Mouse (Mus musculus) gastrocnemius, adult 18-20 months (tissue): Measurements from ENCODE around the gene Hist1h2bk. TPM values are rescaled to one million over a fixed set of nuclear protein-coding genes. Genes with fewer than 3 reads are reported as not detected.

Experiments
- DNase-seq: peaks from one replicate; pipeline ENCODE4 v3.0.0; 2021; ENCODE audit warnings: low spot score
- total RNA-seq, 2 experiments: library from RNA; stranded (reverse); gene quantifications; 2 replicates each; pipeline ENCODE4 v1.2.3; 2021

The Hist1h2bk gene
- total RNA-seq, 2 experiments from 2014 or later, result 2.1 to 3.6 TPM

DNA sequence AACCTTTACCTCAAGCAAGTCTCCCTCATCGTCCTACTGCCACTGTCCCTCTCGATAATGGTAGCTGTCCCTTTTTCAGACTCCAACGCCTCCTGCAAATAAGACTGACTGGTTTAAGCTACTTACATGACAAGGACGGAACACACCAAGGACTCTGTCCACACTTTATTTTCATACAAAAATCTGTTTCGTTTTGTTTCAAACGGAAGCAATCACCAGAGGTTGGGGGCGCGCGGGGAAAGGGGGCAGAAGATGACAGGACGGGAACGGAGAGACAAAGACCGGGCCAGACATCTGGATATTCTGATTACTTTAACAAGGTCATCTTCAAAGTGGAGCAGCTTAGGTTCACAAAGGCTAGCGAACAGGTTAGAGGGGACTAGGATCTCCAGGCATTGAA is 22.0 kb upstream of the Hist1h2bk start:
- no peak for DNase-seq

DNA sequence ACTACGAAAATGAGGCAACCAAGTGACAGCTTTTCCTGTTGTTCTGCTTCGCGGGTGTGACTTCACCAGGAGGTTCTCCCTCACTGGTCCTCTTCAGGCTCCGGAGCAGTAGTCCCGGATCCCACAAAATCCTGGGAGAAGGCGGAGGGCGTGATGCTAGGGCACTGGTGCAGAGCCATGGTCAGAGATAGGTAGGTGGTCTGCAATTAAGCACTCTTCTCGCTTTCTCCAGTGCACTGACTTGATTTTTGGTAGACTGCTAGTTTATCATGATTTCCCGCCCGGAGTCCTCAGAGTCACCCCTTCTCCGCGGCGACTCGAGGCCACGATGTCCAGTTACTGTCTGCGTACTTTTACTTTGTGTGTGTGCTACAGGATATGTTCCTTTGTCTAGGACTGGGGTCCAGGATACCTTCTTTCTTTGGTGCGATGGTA is 21.2 kb upstream of the Hist1h2bk start:
- DNase-seq, result no peak

DNA sequence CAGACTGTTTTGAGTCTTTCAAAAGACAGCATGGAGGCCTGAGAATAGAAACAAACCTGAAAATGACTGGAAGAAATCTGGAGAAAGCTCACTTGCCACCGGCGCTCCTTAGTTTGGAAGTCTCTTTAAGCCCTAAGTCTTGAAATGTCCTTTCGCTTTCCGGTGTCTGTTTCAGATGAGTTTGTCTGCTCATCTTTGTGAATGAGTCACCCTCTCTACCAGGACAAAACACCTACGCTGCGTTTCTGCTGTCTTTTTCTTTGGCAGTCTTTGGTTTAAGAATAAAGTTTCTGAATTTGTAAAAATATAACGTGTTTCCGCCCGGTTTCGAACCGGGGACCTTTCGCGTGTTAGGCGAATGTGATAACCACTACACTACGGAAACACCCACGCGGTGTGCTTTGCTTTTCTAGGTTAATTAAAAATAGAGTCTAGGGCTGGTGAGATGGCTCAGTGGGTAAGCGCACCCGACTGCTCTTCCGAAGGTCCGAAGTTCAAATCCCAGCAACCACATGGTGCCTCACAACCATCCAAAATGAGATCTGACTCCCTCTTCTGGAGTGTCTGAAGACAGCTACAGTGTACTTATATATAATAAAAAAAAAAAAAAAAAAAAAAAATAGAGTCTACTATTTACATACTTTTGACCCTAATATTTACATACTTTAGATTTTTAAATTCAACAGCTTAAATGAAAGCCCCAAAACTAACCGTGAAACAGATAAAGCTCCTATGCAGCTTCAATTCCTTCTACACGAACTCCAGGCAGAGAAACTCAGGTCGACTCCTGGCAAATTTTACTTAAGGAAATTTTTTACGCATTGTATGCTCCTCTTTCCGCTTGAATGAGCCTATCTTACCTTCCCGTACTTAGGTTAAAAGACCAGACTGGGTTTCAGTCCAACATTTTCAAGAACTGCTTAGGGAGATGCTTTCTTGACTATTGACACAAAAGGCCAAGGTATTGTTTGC is 19.9 kb upstream of the Hist1h2bk start:
- DNase-seq, result peak; percentile 74

DNA sequence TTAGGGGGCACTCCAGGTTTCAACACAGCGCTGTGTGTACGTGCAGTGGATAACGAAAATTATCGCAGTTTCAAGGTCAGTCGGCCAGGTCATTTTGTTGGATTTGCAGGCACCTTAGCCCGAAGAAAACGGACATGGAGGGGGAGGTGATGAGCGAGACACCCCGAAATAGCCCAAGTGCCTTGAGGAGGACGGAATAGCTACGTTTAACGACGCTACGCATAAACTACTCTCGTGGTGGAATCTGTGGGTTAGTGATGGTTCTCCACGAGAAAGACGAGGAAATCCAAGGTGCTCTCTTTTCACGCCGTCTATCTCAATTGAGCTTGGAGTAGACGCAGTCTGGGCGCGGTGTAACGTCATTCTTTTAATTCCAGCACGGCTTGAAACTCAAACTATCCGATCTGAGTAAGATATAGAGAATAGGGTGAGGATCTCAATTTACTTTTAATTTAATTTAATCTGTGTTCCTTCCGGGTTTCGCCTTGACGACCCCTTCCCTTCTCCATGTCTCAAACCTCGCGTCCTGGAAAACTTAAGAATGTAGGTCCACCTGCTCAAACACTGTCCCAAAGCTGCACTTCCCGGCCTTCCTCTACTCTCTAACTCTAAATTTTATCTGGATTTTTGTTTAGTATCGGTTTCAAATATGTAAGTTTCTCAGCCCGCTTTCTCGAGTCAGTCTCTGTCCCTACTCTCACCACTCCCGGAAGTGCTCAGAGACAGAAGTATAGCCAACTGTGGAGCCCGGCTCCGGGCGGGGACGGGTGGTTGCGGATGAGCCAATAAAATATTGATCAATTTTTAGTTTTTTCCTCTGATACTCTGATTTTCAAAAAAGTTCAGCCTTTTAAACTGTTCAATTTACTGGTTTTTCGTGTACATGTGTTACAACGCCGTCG is 15.5 kb upstream of the Hist1h2bk start:
- no peak for DNase-seq

DNA sequence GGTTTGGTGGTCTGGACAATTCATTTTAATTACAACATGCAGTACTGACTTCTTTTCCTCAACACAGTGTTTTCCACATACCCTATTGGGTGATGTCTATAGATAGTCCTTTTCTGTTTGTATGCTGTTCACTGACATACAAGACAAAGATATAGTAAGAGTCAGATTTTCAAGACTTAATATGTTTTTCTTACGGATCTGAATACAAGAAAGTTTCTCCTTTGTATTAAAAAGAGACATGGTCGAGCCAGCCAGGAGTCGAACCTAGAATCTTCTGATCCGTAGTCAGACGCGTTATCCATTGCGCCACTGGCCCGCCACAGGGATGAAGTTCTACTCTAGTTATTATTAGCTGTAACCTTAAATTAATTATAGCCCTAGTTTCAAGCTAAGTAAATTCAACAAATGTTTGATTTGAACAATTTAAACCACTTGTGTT is 14.8 kb upstream of the Hist1h2bk start:
- peak; percentile 81 for DNase-seq

DNA sequence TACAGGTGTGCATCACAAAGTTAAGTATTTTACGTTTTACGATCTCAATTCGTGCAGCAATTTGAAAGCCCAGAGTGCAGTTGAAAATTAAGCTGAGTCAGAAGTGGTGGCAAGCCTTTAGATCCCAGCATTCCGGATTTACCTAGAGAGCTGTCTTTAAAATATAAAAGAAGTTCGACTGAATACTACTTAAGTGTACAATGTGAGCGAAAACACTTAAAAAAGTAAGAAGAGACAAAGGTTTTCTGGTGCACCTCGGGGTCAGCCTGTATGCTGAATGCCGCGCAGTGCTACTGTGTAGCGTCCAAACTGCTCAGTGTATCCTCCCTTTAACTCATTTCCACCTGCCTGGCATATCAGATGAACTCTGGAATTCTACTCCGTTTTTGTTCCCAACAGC is 14.1 kb upstream of the Hist1h2bk start:
- DNase-seq, result no peak

DNA sequence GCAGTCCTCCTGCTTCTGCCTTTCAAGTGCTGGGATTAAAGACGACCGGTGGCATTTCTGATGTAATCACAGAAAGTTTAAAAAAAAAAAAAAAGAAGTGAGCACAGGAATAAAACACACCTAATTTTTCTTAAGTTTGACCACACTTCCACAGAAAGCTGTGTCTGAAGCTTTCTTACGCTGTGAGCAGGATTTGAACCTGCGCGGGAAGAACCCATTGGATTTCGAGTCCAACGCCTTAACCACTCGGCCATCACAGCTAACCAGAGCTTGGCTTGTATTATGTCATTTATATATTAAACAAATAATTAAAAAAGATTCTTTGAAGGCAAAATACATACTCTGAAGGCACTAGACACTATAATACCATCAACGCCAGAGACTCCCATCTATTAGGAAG is 13.4 kb upstream of the Hist1h2bk start:
- DNase-seq, result peak; percentile 86

DNA sequence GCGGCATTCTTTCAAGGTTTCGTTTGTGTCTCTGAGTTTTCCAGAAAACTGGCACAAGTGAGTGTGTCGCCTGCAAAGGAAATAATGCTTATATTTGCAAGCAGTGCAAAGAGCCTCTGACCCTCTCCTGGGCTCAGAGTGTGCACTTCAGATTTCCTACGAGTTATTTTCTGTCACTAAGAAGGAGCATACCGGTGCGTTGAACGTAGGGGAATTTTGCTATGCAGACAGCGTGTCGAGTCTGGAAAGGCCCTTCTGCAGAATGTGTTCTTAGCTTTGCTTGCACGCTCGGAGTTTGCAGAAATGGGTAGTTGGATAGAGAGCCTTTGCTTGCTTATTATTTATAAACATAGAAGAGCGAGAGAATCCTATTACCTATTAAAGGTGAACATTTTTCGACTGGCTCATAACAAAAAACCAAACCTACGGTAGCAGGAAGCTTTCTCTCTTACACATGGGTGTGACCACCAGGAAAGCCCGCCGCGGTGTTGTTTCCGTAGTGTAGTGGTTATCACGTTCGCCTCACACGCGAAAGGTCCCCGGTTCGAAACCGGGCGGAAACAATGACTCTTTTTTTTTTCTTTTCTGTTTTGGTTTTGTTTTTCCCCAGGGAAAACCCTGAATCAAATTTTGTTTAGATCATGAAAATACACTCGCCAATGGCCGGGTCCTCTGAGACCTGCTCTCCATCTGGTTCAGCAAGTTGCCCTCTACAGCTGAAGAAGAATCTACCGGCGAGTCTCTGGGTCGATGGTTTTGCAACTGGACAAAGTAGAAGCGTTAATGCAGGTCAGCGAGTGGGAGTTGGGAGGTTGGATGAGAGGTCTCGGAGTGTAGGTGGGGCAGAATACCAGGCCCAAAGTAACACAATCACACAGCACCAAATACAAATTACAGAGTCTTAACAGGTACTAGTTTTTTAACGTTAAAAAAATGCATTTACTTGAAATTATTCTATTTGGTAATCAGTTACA is 9.3 kb upstream of the Hist1h2bk start:
- DNase-seq, result peak; percentile 79

DNA sequence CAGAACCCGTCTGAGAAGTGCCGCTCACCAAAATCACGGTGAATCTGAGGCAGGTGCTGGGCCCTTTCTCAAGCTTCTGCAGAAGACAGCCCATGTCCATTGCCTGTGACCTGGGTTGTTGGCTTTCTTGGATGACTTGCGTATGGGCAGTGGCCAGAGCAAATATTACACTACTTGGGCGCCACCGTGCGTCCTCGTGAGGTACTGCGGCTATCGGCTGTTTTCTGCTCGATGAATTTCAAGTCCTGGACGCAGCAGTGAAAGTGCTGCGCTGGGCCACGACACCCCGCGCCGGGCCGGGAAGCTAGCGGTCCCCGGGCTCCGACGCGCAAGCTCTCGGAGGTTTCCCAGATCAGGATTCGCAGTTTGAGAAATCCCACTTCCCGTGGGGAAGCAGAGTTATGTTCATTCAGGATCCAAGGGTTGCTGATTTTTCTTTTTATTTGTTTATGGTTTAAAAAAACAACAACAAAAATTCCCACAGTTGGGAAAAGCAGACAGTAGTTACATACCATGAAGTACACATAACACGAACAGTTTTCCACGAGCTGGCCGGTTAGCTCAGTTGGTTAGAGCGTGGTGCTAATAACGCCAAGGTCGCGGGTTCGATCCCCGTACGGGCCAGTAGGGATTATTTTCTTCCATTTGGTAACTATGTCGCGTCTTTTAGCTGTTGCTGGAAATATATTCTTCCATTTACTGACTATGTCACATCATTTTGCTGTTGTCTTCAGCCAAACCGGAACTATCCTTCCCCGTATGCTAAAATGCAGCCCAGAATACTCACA is 6.8 kb upstream of the Hist1h2bk start:
- peak; percentile 97 for DNase-seq

DNA sequence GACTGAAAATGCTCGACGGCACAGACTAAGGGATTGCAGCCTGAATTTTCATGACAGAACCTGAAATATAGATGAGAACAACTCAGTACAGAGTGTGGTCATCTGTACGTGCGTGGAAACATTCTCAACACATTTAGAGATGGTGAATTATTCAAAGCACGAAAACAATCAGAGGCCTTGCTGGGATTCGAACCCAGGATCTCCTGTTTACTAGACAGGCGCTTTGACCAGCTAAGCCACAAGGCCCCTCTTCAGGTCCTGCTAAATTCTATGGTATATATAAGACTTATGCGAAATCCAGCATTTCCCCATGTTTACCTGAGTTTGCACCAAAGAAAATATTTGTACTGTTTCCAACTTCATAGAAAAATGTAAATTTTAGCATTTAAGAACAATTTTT is 5.7 kb upstream of the Hist1h2bk start:
- DNase-seq, result no peak

DNA sequence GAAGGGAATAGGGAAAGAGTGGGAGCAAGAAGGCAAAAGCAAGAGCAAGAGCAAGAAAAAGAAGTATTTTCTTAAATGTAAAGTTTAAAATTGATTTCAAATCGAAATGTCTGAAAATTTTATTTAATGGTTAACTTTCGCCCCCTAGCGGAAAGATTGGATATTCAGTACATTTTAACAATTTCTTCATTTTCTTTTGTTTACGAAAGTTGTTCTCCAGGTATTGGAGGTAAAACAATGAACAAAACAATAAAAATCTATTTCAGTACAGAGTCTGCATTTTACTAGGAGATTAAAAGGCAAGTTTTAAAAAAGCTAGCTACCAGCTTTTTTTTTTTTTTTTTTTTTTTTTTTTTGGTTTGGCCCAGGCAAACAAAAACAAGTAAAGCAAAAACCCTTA is 5.2 kb upstream of the Hist1h2bk start:
- DNase-seq, result no peak

DNA sequence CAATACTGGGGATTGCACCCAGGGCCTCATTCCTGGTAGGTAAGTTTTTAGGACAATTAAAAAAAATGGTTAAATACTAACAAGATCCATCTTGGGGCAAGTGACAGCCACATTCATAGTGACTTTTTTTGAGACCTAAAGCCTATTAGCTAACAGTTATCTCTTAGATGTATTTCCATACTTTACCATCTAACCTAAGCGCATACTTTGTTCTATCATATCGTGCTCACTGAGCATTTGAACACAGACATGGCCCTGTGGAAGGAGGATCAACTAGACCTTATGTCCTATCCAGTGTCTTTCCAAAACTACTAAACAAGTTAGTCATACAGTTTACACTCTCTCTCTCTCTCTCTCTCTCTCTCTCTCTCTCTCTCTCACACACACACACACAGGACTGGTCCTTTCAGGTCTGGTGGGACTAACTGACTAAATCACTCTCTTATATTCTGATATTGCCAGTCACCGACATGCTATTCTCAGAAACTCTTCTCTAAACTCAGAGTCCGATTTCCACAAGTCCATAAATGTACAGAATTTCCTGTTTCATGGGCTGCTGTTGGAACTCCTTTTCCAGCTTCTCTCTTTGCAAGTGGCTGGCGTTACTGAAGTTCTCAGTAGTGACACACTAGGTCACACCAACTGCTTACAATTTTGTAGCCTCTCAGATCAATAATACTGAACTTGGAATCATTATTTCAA is 1.8 kb upstream of the Hist1h2bk start:
- no peak for DNase-seq

DNA sequence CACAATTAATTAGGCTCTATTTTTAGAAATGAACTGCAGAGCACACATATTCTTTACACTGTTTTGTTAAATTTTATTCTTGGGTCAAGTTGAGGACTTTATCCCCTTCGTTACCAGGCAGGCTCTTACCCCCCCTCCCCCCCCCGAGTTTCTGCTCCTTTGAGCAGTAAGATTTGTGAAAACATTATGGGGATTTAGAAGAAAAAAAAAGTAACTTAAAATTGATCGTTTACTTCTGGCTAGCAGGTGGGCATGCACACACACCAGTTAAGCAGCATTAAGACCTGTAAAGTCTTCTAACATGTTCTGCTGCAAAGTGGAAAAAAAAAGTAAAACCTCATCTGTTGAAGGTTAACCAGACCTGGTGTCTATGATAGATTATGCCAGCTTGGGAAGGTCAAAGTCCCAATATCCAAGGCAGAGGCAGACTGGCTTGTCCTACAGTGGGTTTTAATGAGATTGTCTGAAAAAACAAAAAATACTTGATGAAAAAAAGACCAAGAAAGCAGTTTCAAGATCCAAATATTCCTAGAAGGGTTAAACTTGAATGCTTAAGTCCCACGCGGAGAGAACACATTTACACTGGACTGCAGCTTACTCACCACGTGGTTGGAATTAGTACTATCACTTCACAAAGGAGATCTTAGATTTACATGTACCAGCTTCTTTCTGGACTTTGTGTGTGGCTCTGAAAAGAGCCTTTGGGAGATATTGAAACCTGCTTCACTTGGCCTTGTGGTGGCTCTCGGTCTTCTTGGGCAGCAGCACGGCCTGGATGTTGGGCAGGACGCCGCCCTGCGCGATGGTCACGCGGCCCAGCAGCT is 1.0 kb upstream of the Hist1h2bk start:
- DNase-seq, result no peak

DNA sequence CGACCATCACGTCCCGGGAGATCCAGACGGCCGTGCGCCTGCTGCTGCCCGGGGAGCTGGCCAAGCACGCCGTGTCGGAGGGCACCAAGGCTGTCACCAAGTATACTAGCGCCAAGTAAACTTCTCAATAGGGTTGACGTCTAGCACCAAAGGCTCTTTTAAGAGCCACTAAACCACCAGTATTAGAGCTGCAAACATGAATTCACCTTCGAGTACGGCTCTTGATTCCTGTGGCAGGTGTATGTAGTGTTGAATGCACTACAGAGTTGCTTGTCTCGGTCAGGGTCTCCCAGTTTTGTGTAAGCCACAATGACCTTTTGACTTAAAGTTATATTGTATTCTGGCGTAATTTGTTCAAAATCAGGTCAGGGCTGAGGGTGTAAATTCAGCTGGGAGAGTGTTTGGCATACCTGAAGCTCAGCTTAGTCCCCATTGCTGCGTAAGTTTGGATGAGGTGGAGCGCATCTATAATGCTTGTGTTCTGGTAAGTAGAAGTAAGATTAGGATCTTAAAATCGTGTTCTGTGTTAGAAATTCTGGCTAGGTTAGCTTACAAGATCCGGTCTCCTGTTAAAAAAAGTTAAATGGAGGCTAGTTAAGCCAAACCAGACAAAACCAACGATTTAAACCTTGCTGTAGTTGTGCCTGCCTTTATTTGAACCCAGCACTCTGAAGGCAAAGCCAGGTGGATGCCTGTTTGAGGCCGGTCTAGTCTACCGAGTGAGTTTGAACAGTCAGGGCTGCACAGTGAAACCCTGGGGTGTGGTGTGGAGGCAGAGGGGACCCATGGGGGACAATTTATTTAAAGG is 683 bp downstream of the Hist1h2bk start:
- no peak for DNase-seq

DNA sequence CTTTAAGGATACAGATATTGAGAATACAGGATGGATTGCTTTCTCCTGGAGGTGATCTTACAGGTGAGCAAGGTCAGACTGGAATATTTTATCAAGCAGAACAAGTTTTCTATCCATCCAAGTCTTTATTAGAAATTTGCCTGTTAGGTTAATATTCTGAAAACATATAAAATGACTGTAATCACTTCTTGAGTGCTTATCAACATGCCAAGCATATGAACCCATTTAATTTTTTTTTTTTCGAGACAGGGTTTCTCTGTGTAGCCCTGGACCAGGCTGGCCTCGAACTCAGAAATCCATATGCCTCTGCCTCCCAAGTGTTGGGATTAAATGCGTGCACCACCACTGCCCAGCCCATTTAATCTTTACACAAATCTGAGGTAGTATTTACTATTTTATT is 1.3 kb downstream of the Hist1h2bk start:
- no peak for DNase-seq

DNA sequence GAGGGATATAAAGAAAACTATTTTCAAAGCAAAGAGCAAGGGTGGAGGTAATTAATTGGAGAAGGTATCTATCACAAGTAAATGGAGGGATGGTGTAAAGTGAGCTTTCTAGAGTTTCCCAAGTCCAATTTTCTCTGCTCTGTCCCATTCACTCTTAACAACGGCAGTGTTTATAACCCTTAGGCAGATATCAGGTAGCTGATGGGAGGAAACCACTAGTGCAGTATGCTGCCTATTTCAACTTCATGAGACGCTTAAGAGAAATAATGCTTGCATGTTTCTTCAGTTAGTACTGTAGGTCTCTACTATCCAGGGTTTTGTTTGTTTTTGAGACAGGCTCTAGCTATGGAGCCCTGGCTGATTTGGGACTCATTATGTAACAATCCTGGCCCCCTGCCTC is 1.7 kb downstream of the Hist1h2bk start:
- DNase-seq, result no peak

DNA sequence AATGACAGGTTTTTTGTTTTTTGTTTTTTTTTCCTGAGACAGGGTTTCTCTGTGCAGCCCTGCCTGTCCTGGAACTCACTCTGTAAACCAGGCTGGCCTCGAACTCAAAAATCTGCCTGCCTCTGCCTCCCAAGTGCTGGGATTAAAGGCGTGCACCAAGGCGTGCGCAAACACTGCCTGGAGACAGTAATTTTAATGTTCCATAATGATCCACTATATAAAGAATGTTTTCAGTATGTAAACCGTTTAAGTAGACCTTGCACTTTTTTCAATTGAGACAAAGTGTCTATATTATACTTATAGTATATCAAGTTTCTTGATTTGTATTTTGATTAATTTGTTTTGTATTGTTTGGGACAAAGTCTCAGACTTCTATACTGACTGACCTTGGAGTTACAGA is 3.7 kb downstream of the Hist1h2bk start:
- DNase-seq, result no peak

DNA sequence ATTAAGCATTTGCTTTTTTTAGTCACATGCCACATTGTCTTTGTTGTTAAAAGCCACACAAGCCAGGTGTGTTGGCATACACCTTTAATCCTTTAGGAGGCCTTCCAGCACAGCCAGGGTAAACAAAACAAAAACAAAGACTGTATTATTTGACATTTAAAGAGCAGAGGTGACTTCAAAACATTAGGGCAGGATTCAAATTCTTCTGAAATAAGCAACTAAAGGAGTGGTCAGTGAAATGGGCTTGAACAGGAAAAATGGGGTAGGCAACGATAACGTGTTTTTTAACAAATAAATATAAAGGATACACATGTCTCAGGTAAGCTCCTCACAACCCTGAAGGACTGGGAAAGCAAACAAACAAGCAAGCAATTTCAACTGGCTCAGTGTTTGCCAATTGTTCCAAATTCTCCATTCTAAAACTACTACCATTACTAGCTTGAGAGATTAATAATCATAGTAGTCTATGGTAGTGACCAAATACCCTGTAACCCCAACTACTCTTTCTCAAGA is 4.3 kb downstream of the Hist1h2bk start:
- no peak for DNase-seq
